Mouse (Mus musculus): ENCODE measurements around the gene Wdr11.

DNA sequence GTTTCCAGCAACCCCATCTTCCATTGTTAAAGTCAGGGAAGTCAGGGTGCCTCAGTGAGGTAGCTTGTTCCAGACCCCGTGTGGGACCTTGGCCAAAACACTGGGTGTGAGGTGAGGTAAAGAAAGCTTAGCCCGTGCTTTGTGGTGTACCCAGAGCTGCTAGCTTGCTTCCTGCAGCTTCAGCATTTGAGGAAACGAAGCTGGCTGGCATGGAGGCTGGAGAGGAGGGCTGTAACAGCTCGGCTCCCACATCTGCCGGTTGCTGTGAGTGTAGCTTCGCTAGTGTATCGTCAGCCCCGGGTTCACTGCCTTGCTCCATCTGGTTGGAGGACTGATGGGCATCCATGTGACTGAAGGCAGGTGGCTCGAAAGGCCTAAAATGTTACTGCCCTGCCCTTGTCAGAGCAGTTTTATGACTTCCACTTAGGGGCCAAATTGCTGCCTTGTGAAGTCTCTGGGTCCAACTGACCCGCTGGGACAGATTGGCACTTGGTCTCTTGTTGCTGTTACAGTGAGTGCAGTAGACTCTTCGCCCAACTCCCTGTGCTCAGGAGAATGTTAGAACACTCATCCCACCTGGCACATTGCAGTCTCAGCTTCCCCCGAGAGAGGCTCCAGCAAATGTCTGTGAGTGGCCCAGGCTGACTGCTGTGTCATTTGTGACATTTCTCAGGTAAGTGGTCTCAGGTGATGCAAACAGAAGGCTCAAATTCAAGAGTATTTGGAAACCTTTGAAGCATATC, 44.4 kb downstream of the Wdr11 start:
- TF ChIP-seq CTCF (IDR thresholded peaks at IDR 0.05; ENCODE audit: low read depth, low read length) (no peak), POLR2A (IDR thresholded peaks at IDR 0.05; ENCODE audit: borderline replicate concordance, low read depth, low read length) (no peak)
